In genomic region chr13:97408414-97409290, GRCm38 (mm10) we compare ENCODE assay signal across 9 mouse cellular contexts.
DNase-seq lines count a peak whose midpoint lies in the region; ATAC-seq and TF ChIP-seq lines count a peak whose summit lies in the region.
"Had no signal": no experiment of that assay in that cellular context is flagged by ENCODE, and none has a peak within 500 bp of the region (broad histone marks: within the 10 kb centered on the region; RNA-seq: fewer than 3 reads in every experiment).

No protein-coding gene starts in this region.

- H3K27me3 ChIP-seq in hindbrain, embryonic 10.5 days (ENCODE audit: insufficient read depth, poor library complexity, severe bottlenecking): peaks cover 4% of the 10 kb centered on the region
- H3K27me3 ChIP-seq in hindbrain, embryonic 11.5 days (ENCODE audit: control insufficient read depth, insufficient read depth, low read length): no peaks in the 10 kb centered on the region
- H3K27me3 ChIP-seq in E14TG2a.4 (ENCODE audit: insufficient read depth, low read length): peaks cover 6% of the 10 kb centered on the region; the same call in 1 of the 2 replicates
- H3K27me3 ChIP-seq in forebrain, embryonic 15.5 days: no peaks in the 10 kb centered on the region
- no peaks in the 10 kb centered on the region for H3K27me3 ChIP-seq in intestine, embryonic 15.5 days (replicated peaks)
- no peaks in the 10 kb centered on the region for H3K27me3 ChIP-seq in kidney, embryonic 16.5 days (ENCODE audit: insufficient read depth, low read length)
- H3K27me3 ChIP-seq: Patski had no signal

- no peak overlapping the region for H3K4me3 ChIP-seq in hindbrain, embryonic 10.5 days
- no peak overlapping the region for H3K4me3 ChIP-seq in hindbrain, embryonic 11.5 days (ENCODE audit: low read depth, low read length)
- H3K4me3 ChIP-seq in E14TG2a.4 (replicated peaks; ENCODE audit: low read length): peak overlapping the region; percentile 17
- no peak overlapping the region for H3K4me3 ChIP-seq in forebrain, embryonic 15.5 days
- no peak overlapping the region for H3K4me3 ChIP-seq in intestine, embryonic 15.5 days (replicated peaks)
- no peak overlapping the region for H3K4me3 ChIP-seq in kidney, embryonic 16.5 days (ENCODE audit: low read length)

- H3K27ac ChIP-seq in hindbrain, embryonic 10.5 days: peak overlapping the region; percentile 26; the same call in 1 of the 2 replicates
- H3K27ac ChIP-seq in hindbrain, embryonic 11.5 days (ENCODE audit: low read depth, low read length): no peak overlapping the region
- H3K27ac ChIP-seq in forebrain, embryonic 15.5 days (replicated peaks): peak overlapping the region; percentile 68
- no peak overlapping the region for H3K27ac ChIP-seq in intestine, embryonic 15.5 days
- H3K27ac ChIP-seq in kidney, embryonic 16.5 days (ENCODE audit: low read length): no peak overlapping the region

- no peaks in the 10 kb centered on the region for H3K36me3 ChIP-seq in hindbrain, embryonic 10.5 days
- H3K36me3 ChIP-seq in hindbrain, embryonic 11.5 days (ENCODE audit: control insufficient read depth, insufficient read depth, low read length): no peaks in the 10 kb centered on the region
- H3K36me3 ChIP-seq in E14TG2a.4 (ENCODE audit: insufficient read depth, low read length): no peaks in the 10 kb centered on the region
- no peaks in the 10 kb centered on the region for H3K36me3 ChIP-seq in forebrain, embryonic 15.5 days
- no peaks in the 10 kb centered on the region for H3K36me3 ChIP-seq in intestine, embryonic 15.5 days
- no peaks in the 10 kb centered on the region for H3K36me3 ChIP-seq in kidney, embryonic 16.5 days (ENCODE audit: insufficient read depth, low read length)

- ATAC-seq in hindbrain, embryonic 11.5 days (ENCODE audit: low FRiP score): no peak
- peak; percentile 63 for ATAC-seq in forebrain, embryonic 15.5 days (replicated peaks)
- ATAC-seq in megakaryocyte, adult 5-6 weeks (ENCODE audit: poor library complexity, severe bottlenecking): peak; percentile 38
- ATAC-seq in intestine, embryonic 15.5 days: no peak
- ATAC-seq in kidney, embryonic 16.5 days (ENCODE audit: low FRiP score, low TSS enrichment): no peak
- ATAC-seq: Patski had no signal

- H3K4me1 ChIP-seq in hindbrain, embryonic 10.5 days (replicated peaks): peaks cover 33% of the 10 kb centered on the region
- H3K4me1 ChIP-seq in hindbrain, embryonic 11.5 days (replicated peaks; ENCODE audit: control insufficient read depth, insufficient read depth, low read length): no peaks in the 10 kb centered on the region; the same call in 1 of the 2 replicates
- H3K4me1 ChIP-seq in E14TG2a.4 (replicated peaks; ENCODE audit: low read depth, low read length): peaks cover 48% of the 10 kb centered on the region
- H3K4me1 ChIP-seq in forebrain, embryonic 15.5 days: peaks cover 49% of the 10 kb centered on the region
- H3K4me1 ChIP-seq in intestine, embryonic 15.5 days (replicated peaks): no peaks in the 10 kb centered on the region
- H3K4me1 ChIP-seq in kidney, embryonic 16.5 days (ENCODE audit: insufficient read depth, low read length): no peaks in the 10 kb centered on the region

- no peak for DNase-seq in hindbrain, embryonic 10.5 days (ENCODE audit: low spot score)
- DNase-seq in hindbrain, embryonic 11.5 days (ENCODE audit: low spot score): no peak
- no peak for DNase-seq in spleen, postnatal 14 days (ENCODE audit: low spot score in 2 of 2)

- TF ChIP-seq CTCF in E14TG2a.4 (conservative IDR thresholded peaks at IDR 0.05; ENCODE audit: low read length): no peak

- H3K4me2 ChIP-seq in hindbrain, embryonic 11.5 days (replicated peaks; ENCODE audit: low read depth, low read length): no peak overlapping the region
- no peak overlapping the region for H3K4me2 ChIP-seq in forebrain, embryonic 15.5 days (replicated peaks)
- no peak overlapping the region for H3K4me2 ChIP-seq in intestine, embryonic 15.5 days (replicated peaks)
- no peak overlapping the region for H3K4me2 ChIP-seq in kidney, embryonic 16.5 days (replicated peaks; ENCODE audit: low read depth, low read length)

- H3K9me3 ChIP-seq in hindbrain, embryonic 10.5 days: no peaks in the 10 kb centered on the region
- H3K9me3 ChIP-seq in hindbrain, embryonic 11.5 days (ENCODE audit: control insufficient read depth, low read length): no peaks in the 10 kb centered on the region
- H3K9me3 ChIP-seq in E14TG2a.4 (ENCODE audit: low read length): peaks cover 4% of the 10 kb centered on the region
- no peaks in the 10 kb centered on the region for H3K9me3 ChIP-seq in forebrain, embryonic 15.5 days
- H3K9me3 ChIP-seq in intestine, embryonic 15.5 days: no peaks in the 10 kb centered on the region
- H3K9me3 ChIP-seq in kidney, embryonic 16.5 days (ENCODE audit: low read length): no peaks in the 10 kb centered on the region

- 78% methylated on average over 22 of the region's 22 CpGs for WGBS in hindbrain, embryonic 10.5 days
- WGBS in hindbrain, embryonic 11.5 days: 82% methylated on average over 22 of the region's 22 CpGs
- WGBS in forebrain, embryonic 15.5 days: 46% methylated on average over 22 of the region's 22 CpGs
- WGBS in intestine, embryonic 15.5 days: 77% methylated on average over 22 of the region's 22 CpGs
- WGBS in kidney, embryonic 16.5 days: 77% methylated on average over 22 of the region's 22 CpGs

- H3K9ac ChIP-seq in hindbrain, embryonic 11.5 days (ENCODE audit: low read depth, low read length): no peak overlapping the region
- no peak overlapping the region for H3K9ac ChIP-seq in forebrain, embryonic 15.5 days (replicated peaks)
- H3K9ac ChIP-seq in intestine, embryonic 15.5 days: no peak overlapping the region
- no peak overlapping the region for H3K9ac ChIP-seq in kidney, embryonic 16.5 days (replicated peaks; ENCODE audit: low read length)

Comparison
In these comparisons a context has a peak if more than half of its experiments do, and no peak if none do; other contexts are left out.
1. H3K27ac ChIP-seq: peak in hindbrain, embryonic 10.5 days (single experiment) and forebrain, embryonic 15.5 days (single experiment); none in hindbrain, embryonic 11.5 days (single experiment), intestine, embryonic 15.5 days (single experiment) and kidney, embryonic 16.5 days (single experiment).
2. ATAC-seq: peak in forebrain, embryonic 15.5 days (single experiment) and megakaryocyte, adult 5-6 weeks (single experiment); none in hindbrain, embryonic 11.5 days (single experiment), intestine, embryonic 15.5 days (single experiment) and kidney, embryonic 16.5 days (single experiment).